Mouse (Mus musculus) neural tube, embryonic 14.5 days (tissue): Measurements from ENCODE around the gene Gm17657. TPM values are rescaled to one million over a fixed set of nuclear protein-coding genes. Genes with fewer than 3 reads are reported as not detected.
"Not testable (repeated sequence)": the region's sequence is repeated elsewhere in the genome, so short reads cannot be mapped to it uniquely, and the experiment has no call there.

Source experiments
- ATAC-seq: fragments of 200-750 bp; cut with Nextera tagmentation; 2 replicates; pipeline ENCODE4 v1.8.0; 2017; ENCODE audit warnings: low read depth, mild to moderate bottlenecking, moderate TSS enrichment, moderate library complexity
- H3K27ac ChIP-seq: fragments of 300-500 bp; sonication (generic); 2 replicates; pipeline ENCODE4 v1.5.1; 2014; ENCODE audit warnings: low read depth, mild to moderate bottlenecking, control low read depth, low read length, moderate library complexity, mixed read lengths
- H3K27me3 ChIP-seq: fragments of 300-500 bp; sonication (generic); 2 replicates; pipeline ENCODE4 v1.6.1; 2014; ENCODE audit warnings: low read length; ENCODE audit not compliant: control insufficient read depth, insufficient read depth
- H3K36me3 ChIP-seq: fragments of 300-500 bp; sonication (generic); 2 replicates; pipeline ENCODE4 v1.6.1; 2014; ENCODE audit warnings: low read length, mixed read lengths; ENCODE audit not compliant: control insufficient read depth, insufficient read depth
- H3K4me1 ChIP-seq: fragments of 300-500 bp; sonication (generic); 2 replicates; pipeline ENCODE4 v1.6.1; 2014; ENCODE audit warnings: low read length; ENCODE audit not compliant: control insufficient read depth, insufficient read depth
- H3K4me2 ChIP-seq: fragments of 300-500 bp; sonication (generic); 2 replicates; pipeline ENCODE4 v1.6.1; 2014; ENCODE audit warnings: mild to moderate bottlenecking, low read depth, low read length, control low read depth
- H3K4me3 ChIP-seq: fragments of 300-500 bp; sonication (generic); 2 replicates; pipeline ENCODE4 v1.5.1; 2014; ENCODE audit warnings: low read depth, low read length, control low read depth, mixed read lengths
- H3K9ac ChIP-seq: fragments of 300-500 bp; sonication (generic); replicated peaks from 2 replicates; pipeline ENCODE4 v1.6.1; 2014; ENCODE audit warnings: low read depth, mild to moderate bottlenecking, control low read depth, low read length, mixed read lengths
- H3K9me3 ChIP-seq: fragments of 300-500 bp; sonication (generic); 2 replicates; pipeline ENCODE4 v1.6.1; 2016; ENCODE audit warnings: low read length; ENCODE audit not compliant: control insufficient read depth
- WGBS: fragments of 180-500 bp; shearing (Covaris S2); extraction: QIAGEN DNeasy Blood & Tissue Kit; methylation state at CpG from one replicate; pipeline ENCODE4 v1.1.7; 2014; 5-methylcytosine and 5-hydroxymethylcytosine counted together
- polyA plus RNA-seq: library from polyadenylated mRNA; unstranded; fragments of >200 nt; fragmentation: Nextera tagmentation; extraction: Ambion mirVana; gene quantifications from 2 replicates; pipeline ENCODE4 v1.2.1, GENCODE M21; 2014

The Gm17657 gene
- polyA plus RNA-seq, 1 experiment from 2014 or later, result not detected

- Histone ChIP-seq H3K4me1 (no peaks in the 10 kb centered on the region), H3K9ac (no peak overlapping the region), H3K9me3 (no peaks in the 10 kb centered on the region), H3K36me3 (no peaks in the 10 kb centered on the region), H3K4me2 (no peak overlapping the region), H3K27me3 (no peaks in the 10 kb centered on the region), H3K4me3 (no peak overlapping the region), H3K27ac (no peak overlapping the region)
- no peak for ATAC-seq
- 86% methylated on average over 8 of the region's 8 CpGs for WGBS
These were observed 9.0 kb downstream of the Gm17657 start for GRCm38 (mm10) chr17:29540426-29540825.

- no peak overlapping the region for H3K4me3 ChIP-seq
- no peak overlapping the region for H3K27ac ChIP-seq
- H3K9ac ChIP-seq, result no peak overlapping the region
- no peaks in the 10 kb centered on the region for H3K9me3 ChIP-seq
- H3K36me3 ChIP-seq, result no peaks in the 10 kb centered on the region
- 92% methylated on average over 11 of the region's 11 CpGs for WGBS
- no peak for ATAC-seq
- no peaks in the 10 kb centered on the region for H3K27me3 ChIP-seq
- no peak overlapping the region for H3K4me2 ChIP-seq
- H3K4me1 ChIP-seq, result no peaks in the 10 kb centered on the region
These were observed 15.6 kb downstream of the Gm17657 start for GRCm38 (mm10) chr17:29533866-29534265.

- Histone ChIP-seq H3K4me2 (no peak overlapping the region), H3K36me3 (no peaks in the 10 kb centered on the region), H3K9me3 (no peaks in the 10 kb centered on the region), H3K27ac (no peak overlapping the region), H3K4me3 (no peak overlapping the region), H3K4me1 (no peaks in the 10 kb centered on the region), H3K27me3 (no peaks in the 10 kb centered on the region), H3K9ac (no peak overlapping the region)
- ATAC-seq, result no peak
- 53% methylated on average over 10 of the region's 10 CpGs for WGBS
These were observed 17.6 kb downstream of the Gm17657 start for GRCm38 (mm10) chr17:29531757-29532384.

- no peaks in the 10 kb centered on the region for H3K36me3 ChIP-seq
- H3K27ac ChIP-seq, result no peak overlapping the region
- H3K4me2 ChIP-seq, result no peak overlapping the region
- H3K27me3 ChIP-seq, result no peaks in the 10 kb centered on the region
- H3K4me1 ChIP-seq, result no peaks in the 10 kb centered on the region
- 80% methylated on average over 9 of the region's 9 CpGs for WGBS
- H3K4me3 ChIP-seq, result no peak overlapping the region
- no peak for ATAC-seq
- H3K9ac ChIP-seq, result no peak overlapping the region
- H3K9me3 ChIP-seq, result no peaks in the 10 kb centered on the region
These were observed 18.2 kb downstream of the Gm17657 start for GRCm38 (mm10) chr17:29531278-29531677.

GRCm38 (mm10) chr17:29530508-29530907 is 18.9 kb downstream of the Gm17657 start:
- H3K27me3 ChIP-seq, result no peaks in the 10 kb centered on the region
- H3K9me3 ChIP-seq, result 0 out of 2 replicates have a peak, but pooled peaks cover 2% of the 10 kb centered on the region
- ATAC-seq, result no peak
- H3K27ac ChIP-seq, result no peak overlapping the region
- no peak overlapping the region for H3K9ac ChIP-seq
- no peaks in the 10 kb centered on the region for H3K36me3 ChIP-seq
- 81% methylated on average over 6 of the region's 6 CpGs for WGBS
- no peak overlapping the region for H3K4me2 ChIP-seq
- H3K4me1 ChIP-seq, result no peaks in the 10 kb centered on the region
- H3K4me3 ChIP-seq, result no peak overlapping the region

- Histone ChIP-seq H3K27ac (no peak overlapping the region), H3K9ac (no peak overlapping the region), H3K4me3 (no peak overlapping the region), H3K4me1 (no peaks in the 10 kb centered on the region), H3K4me2 (no peak overlapping the region), H3K36me3 (no peaks in the 10 kb centered on the region), H3K9me3 (0 out of 2 replicates have a peak, but pooled peaks cover 2% of the 10 kb centered on the region), H3K27me3 (no peaks in the 10 kb centered on the region)
- 77% methylated on average over 8 of the region's 8 CpGs for WGBS
- ATAC-seq, result no peak
These were observed 20.8 kb downstream of the Gm17657 start for GRCm38 (mm10) chr17:29528568-29529187.

GRCm38 (mm10) chr17:29525613-29526012 is 23.8 kb downstream of the Gm17657 start:
- Histone ChIP-seq H3K4me3 (no peak overlapping the region), H3K4me2 (no peak overlapping the region), H3K9ac (no peak overlapping the region), H3K36me3 (no peaks in the 10 kb centered on the region), H3K9me3 (0 out of 2 replicates have a peak, but pooled peaks cover 2% of the 10 kb centered on the region), H3K27ac (no peak overlapping the region), H3K4me1 (no peaks in the 10 kb centered on the region), H3K27me3 (no peaks in the 10 kb centered on the region)
- ATAC-seq, result no peak
- 79% methylated on average over 2 of the region's 2 CpGs for WGBS

- H3K27me3 ChIP-seq, result no peaks in the 10 kb centered on the region
- no peaks in the 10 kb centered on the region for H3K36me3 ChIP-seq
- H3K4me3 ChIP-seq, result no peak overlapping the region
- H3K4me1 ChIP-seq, result no peaks in the 10 kb centered on the region
- no peak overlapping the region for H3K27ac ChIP-seq
- WGBS, result 80% methylated on average over 8 of the region's 8 CpGs
- H3K9ac ChIP-seq, result no peak overlapping the region
- no peaks in the 10 kb centered on the region for H3K9me3 ChIP-seq
- ATAC-seq, result no peak
- no peak overlapping the region for H3K4me2 ChIP-seq
These were observed 29.7 kb downstream of the Gm17657 start for GRCm38 (mm10) chr17:29519731-29520130.

- 90% methylated on average over 5 of the region's 5 CpGs for WGBS
- not testable (repeated sequence) for H3K4me2 ChIP-seq, H3K27ac ChIP-seq, H3K9me3 ChIP-seq, H3K36me3 ChIP-seq, H3K4me1 ChIP-seq, H3K27me3 ChIP-seq, H3K4me3 ChIP-seq, H3K9ac ChIP-seq, ATAC-seq
These were observed 30.8 kb downstream of the Gm17657 start for GRCm38 (mm10) chr17:29518665-29519064.
